Mouse (Mus musculus) cerebellum, adult 11-12 months (tissue): ENCODE data around the gene Iglon5.

Experiments used
- DNase-seq: peaks from one replicate; pipeline ENCODE4 v3.0.0; 2022

The Iglon5 gene

DNA sequence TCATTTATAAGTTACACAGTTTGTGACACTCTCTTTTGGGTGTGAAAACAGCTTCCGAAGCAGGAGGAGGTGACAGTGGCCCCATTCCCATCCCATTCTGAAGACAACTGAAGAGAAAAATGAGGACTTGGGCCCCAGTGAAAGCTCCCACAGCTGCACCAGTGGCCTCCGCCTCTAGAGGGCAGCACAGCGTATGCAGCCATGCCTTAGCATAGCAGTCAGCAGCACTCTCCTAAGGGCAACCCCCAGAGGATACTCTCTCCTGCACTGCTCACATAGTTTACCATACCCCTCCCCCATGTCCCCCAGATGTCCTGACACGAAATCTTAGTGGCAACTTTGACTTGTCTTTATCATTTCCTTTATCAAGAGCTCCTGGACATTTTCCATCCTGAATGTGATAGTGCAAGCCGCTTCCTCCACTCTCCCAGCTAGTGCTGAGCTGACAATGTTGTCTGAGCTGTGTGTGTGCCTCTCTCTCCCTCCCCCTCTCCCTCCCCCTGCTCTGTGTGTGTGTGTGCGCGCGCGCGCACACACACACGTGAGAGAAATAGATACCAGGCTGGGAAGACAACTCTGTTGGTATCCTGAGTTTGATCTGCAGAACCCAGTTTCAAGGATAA is 66.8 kb downstream of the Iglon5 start:
- DNase-seq = peak; percentile 62
